Mouse (Mus musculus): ENCODE data around the gene Araf. TPM values are rescaled to one million over a fixed set of nuclear protein-coding genes. Genes with fewer than 3 reads are reported as not detected.

Araf gene
- total and polyA plus RNA-seq, 2 experiments from 2014 or later, result 310 to 392 TPM

GRCm38 (mm10) chrX:20863161-20864101, 65.8 kb downstream of the Araf start:
- TF ChIP-seq CTCF (IDR thresholded peaks at IDR 0.05; ENCODE audit: low read depth), result no peak
- no peaks in the 10 kb centered on the region for H3K27me3 ChIP-seq (ENCODE audit: insufficient read depth, low read length)
- H3K4me3 ChIP-seq (ENCODE audit: low read length), result no peak overlapping the region
- no peak for ATAC-seq
- H3K4me2 ChIP-seq (ENCODE audit: low read depth, low read length), result no peak overlapping the region
- H3K27ac ChIP-seq, result no peak overlapping the region
- 76% methylated on average over 9 of the region's 9 CpGs for WGBS
- no peak overlapping the region for H3K9ac ChIP-seq (replicated peaks; ENCODE audit: low read length)
- no peaks in the 10 kb centered on the region for H3K36me3 ChIP-seq (ENCODE audit: insufficient read depth, low read length)
- DNase-seq (ENCODE audit: low spot score), result no peak
- H3K4me1 ChIP-seq (ENCODE audit: insufficient read depth, low read length), result no peaks in the 10 kb centered on the region
- H3K9me3 ChIP-seq (ENCODE audit: low read length), result no peaks in the 10 kb centered on the region

GRCm38 (mm10) chrX:20868091-20868490, 70.5 kb downstream of the Araf start:
- ATAC-seq, result no peak
- WGBS, result 70% methylated on average over 4 of the region's 4 CpGs
- H3K9ac ChIP-seq (replicated peaks; ENCODE audit: low read length), result no peak overlapping the region

GRCm38 (mm10) chrX:20869203-20869602, 71.6 kb downstream of the Araf start:
- H3K4me2 ChIP-seq (ENCODE audit: low read depth, low read length), result no peak overlapping the region
- 67% methylated on average over 1 of the region's 1 CpGs for WGBS
- H3K27ac ChIP-seq, result no peak overlapping the region
- no peak overlapping the region for H3K9ac ChIP-seq (replicated peaks; ENCODE audit: low read length)
- no peak for ATAC-seq
- TF ChIP-seq CTCF (IDR thresholded peaks at IDR 0.05; ENCODE audit: low read depth), result no peak
- no peak for DNase-seq (ENCODE audit: low spot score)
- H3K4me1 ChIP-seq (ENCODE audit: insufficient read depth, low read length), result no peaks in the 10 kb centered on the region
- no peak overlapping the region for H3K4me3 ChIP-seq (ENCODE audit: low read length)
- no peaks in the 10 kb centered on the region for H3K9me3 ChIP-seq (ENCODE audit: low read length)
- no peaks in the 10 kb centered on the region for H3K36me3 ChIP-seq (ENCODE audit: insufficient read depth, low read length)
- H3K27me3 ChIP-seq (ENCODE audit: insufficient read depth, low read length), result no peaks in the 10 kb centered on the region

More at GRCm38 (mm10) chrX:20868091-20868490, 70.5 kb downstream of the Araf start:
- Histone ChIP-seq H3K4me1 (ENCODE audit: insufficient read depth, low read length) (no peaks in the 10 kb centered on the region), H3K9me3 (ENCODE audit: low read length) (no peaks in the 10 kb centered on the region), H3K4me2 (ENCODE audit: low read depth, low read length) (no peak overlapping the region), H3K27me3 (ENCODE audit: insufficient read depth, low read length) (no peaks in the 10 kb centered on the region), H3K36me3 (ENCODE audit: insufficient read depth, low read length) (no peaks in the 10 kb centered on the region), H3K4me3 (ENCODE audit: low read length) (no peak overlapping the region), H3K27ac (no peak overlapping the region)
- TF ChIP-seq CTCF (IDR thresholded peaks at IDR 0.05; ENCODE audit: low read depth), result no peak
- no peak for DNase-seq (ENCODE audit: low spot score)

- H3K4me3 ChIP-seq (ENCODE audit: low read length), result 0 out of 2 replicates have a peak within 1 kb of the TSS, but pooled peaks have one; percentile 7
- no peaks in the 10 kb centered on the region for H3K4me1 ChIP-seq (ENCODE audit: insufficient read depth, low read length)
- H3K9me3 ChIP-seq (ENCODE audit: low read length), result no peaks in the 10 kb centered on the region
- H3K9ac ChIP-seq (replicated peaks; ENCODE audit: low read length), result no peak within 1 kb of the TSS
- DNase-seq (ENCODE audit: low spot score), result peak; percentile 16
- no peak for TF ChIP-seq CTCF (IDR thresholded peaks at IDR 0.05; ENCODE audit: low read depth)
- peak; percentile 69 for ATAC-seq
- H3K36me3 ChIP-seq (ENCODE audit: insufficient read depth, low read length), result no peaks in the 10 kb centered on the region
- peak within 1 kb of the TSS; percentile 37 for H3K4me2 ChIP-seq (ENCODE audit: low read depth, low read length)
- peak within 1 kb of the TSS; percentile 20; the same call in 1 of the 2 replicates for H3K27ac ChIP-seq
- WGBS, result 32% methylated on average over 18 of the region's 18 CpGs
- H3K27me3 ChIP-seq (ENCODE audit: insufficient read depth, low read length), result no peaks in the 10 kb centered on the region
Observed at GRCm38 (mm10) chrX:20869962-20870513, 72.4 kb downstream of the Araf start, which contains the start of gene Timp1. TSS of gene Timp1 (plus strand) at chrX:20870166.

- DNase-seq (ENCODE audit: low spot score), result no peak
- no peaks in the 10 kb centered on the region for H3K9me3 ChIP-seq (ENCODE audit: low read length)
- no peak overlapping the region for H3K9ac ChIP-seq (replicated peaks; ENCODE audit: low read length)
- H3K4me2 ChIP-seq (ENCODE audit: low read depth, low read length), result no peak overlapping the region
- 39% methylated on average over 11 of the region's 11 CpGs for WGBS
- no peaks in the 10 kb centered on the region for H3K27me3 ChIP-seq (ENCODE audit: insufficient read depth, low read length)
- H3K4me3 ChIP-seq (ENCODE audit: low read length), result no peak overlapping the region
- no peak for TF ChIP-seq CTCF (IDR thresholded peaks at IDR 0.05; ENCODE audit: low read depth)
- no peaks in the 10 kb centered on the region for H3K36me3 ChIP-seq (ENCODE audit: insufficient read depth, low read length)
- no peak overlapping the region for H3K27ac ChIP-seq
- no peaks in the 10 kb centered on the region for H3K4me1 ChIP-seq (ENCODE audit: insufficient read depth, low read length)
- ATAC-seq, result no peak
Observed at GRCm38 (mm10) chrX:20872928-20873500, 75.4 kb downstream of the Araf start.

GRCm38 (mm10) chrX:20875241-20875640, 77.6 kb downstream of the Araf start:
- H3K9ac ChIP-seq (replicated peaks; ENCODE audit: low read length), result no peak overlapping the region
- no peaks in the 10 kb centered on the region for H3K36me3 ChIP-seq (ENCODE audit: insufficient read depth, low read length)
- H3K4me2 ChIP-seq (ENCODE audit: low read depth, low read length), result no peak overlapping the region
- H3K9me3 ChIP-seq (ENCODE audit: low read length), result no peaks in the 10 kb centered on the region
- no peak for ATAC-seq
- no peak overlapping the region for H3K4me3 ChIP-seq (ENCODE audit: low read length)
- no peaks in the 10 kb centered on the region for H3K27me3 ChIP-seq (ENCODE audit: insufficient read depth, low read length)
- WGBS, result 34% methylated on average over 3 of the region's 3 CpGs
- no peak for TF ChIP-seq CTCF (IDR thresholded peaks at IDR 0.05; ENCODE audit: low read depth)
- no peak overlapping the region for H3K27ac ChIP-seq
- no peaks in the 10 kb centered on the region for H3K4me1 ChIP-seq (ENCODE audit: insufficient read depth, low read length)
- no peak for DNase-seq (ENCODE audit: low spot score)

Measured in hindbrain, postnatal 0 days (tissue).